In genomic region chr19:26643936-26644335, GRCm38 (mm10) we compare ENCODE assay signal across 14 mouse cellular contexts.
"Had no signal": no experiment of that assay in that cellular context is flagged by ENCODE, and none has a peak within 500 bp of the region (broad histone marks: within the 10 kb centered on the region; RNA-seq: fewer than 3 reads in every experiment).

No protein-coding gene starts in this region.

- H3K9me3 ChIP-seq: kidney, embryonic 15.5 days; limb, embryonic 10.5 days; liver, embryonic 15.5 days; megakaryocyte, embryonic 14.5 days; midbrain, embryonic 13.5 days; neural tube, embryonic 12.5 days; stomach, embryonic 15.5 days had no signal

- H3K36me3 ChIP-seq: liver, embryonic 15.5 days; neural tube, embryonic 12.5 days had no signal

- H3K27me3 ChIP-seq: kidney, embryonic 15.5 days; liver, embryonic 15.5 days; neural tube, embryonic 12.5 days; stomach, embryonic 15.5 days had no signal

- DNase-seq: kidney, adult 2 months; kidney, postnatal 14 days; lung, adult 2 months; lung, postnatal 36 days; right cerebral cortex, postnatal 4 days; spleen, adult 18-20 months; thymus, postnatal 4 days had no signal

- H3K4me1 ChIP-seq: kidney, embryonic 15.5 days; limb, embryonic 10.5 days; midbrain, embryonic 13.5 days; neural tube, embryonic 12.5 days; stomach, embryonic 15.5 days had no signal

- H3K4me3 ChIP-seq: kidney, embryonic 15.5 days; limb, embryonic 10.5 days; liver, embryonic 15.5 days; megakaryocyte, embryonic 14.5 days; midbrain, embryonic 13.5 days; neural tube, embryonic 12.5 days; stomach, embryonic 15.5 days had no signal

- H3K9ac ChIP-seq: kidney, embryonic 15.5 days; liver, embryonic 15.5 days; midbrain, embryonic 13.5 days; neural tube, embryonic 12.5 days; stomach, embryonic 15.5 days had no signal

- H3K27ac ChIP-seq: kidney, embryonic 15.5 days; limb, embryonic 10.5 days; liver, embryonic 15.5 days; midbrain, embryonic 13.5 days; neural tube, embryonic 12.5 days; stomach, embryonic 15.5 days had no signal
